Mouse (Mus musculus) liver, embryonic 14.5 days (tissue): Measurements from ENCODE around the gene Lpp. TPM values are rescaled to one million over a fixed set of nuclear protein-coding genes. Genes with fewer than 3 reads are reported as not detected.

Experiments used
- ATAC-seq: fragments of 200-750 bp; cut with Nextera tagmentation; 2 replicates; pipeline ENCODE4 v1.8.0; 2017; ENCODE audit warnings: moderate number of reproducible peaks, mild to moderate bottlenecking, moderate library complexity; ENCODE audit not compliant: insufficient read depth
- DNase-seq, 3 experiments: peaks; one replicate each; pipeline ENCODE4 v3.0.0-alpha.2; 2012 to 2013; ENCODE audit warnings: low read depth in 3 of 3, low spot score in 3 of 3
- H3K27ac ChIP-seq: fragments of 300-500 bp; sonication (generic); 2 replicates; pipeline ENCODE4 v1.5.1; 2014; ENCODE audit warnings: moderate library complexity, mild to moderate bottlenecking, control low read depth, inconsistent platforms
- H3K27me3 ChIP-seq: fragments of 300-500 bp; sonication (generic); 2 replicates; pipeline ENCODE4 v1.6.1; 2014; ENCODE audit warnings: mild to moderate bottlenecking, low read length, moderate library complexity; ENCODE audit not compliant: control insufficient read depth, insufficient read depth
- H3K36me3 ChIP-seq: fragments of 300-500 bp; sonication (generic); replicated peaks from 2 replicates; pipeline ENCODE4 v1.6.1; 2014; ENCODE audit warnings: low read depth; ENCODE audit not compliant: control insufficient read depth, insufficient read depth
- H3K4me1 ChIP-seq, 2 experiments: fragments of 200-500 bp in 1 of 2; fragments of 300-500 bp in 1 of 2; sonication (generic) in 1 of 2; replicated peaks; 2 replicates each; pipeline ENCODE4 v1.6.1; 2012 to 2014; ENCODE audit warnings: antibody characterized with exemption in 1 of 2, inconsistent platforms in 1 of 2, low read length in 1 of 2; ENCODE audit not compliant: control insufficient read depth in 2 of 2, insufficient read depth in 2 of 2
- H3K4me2 ChIP-seq: fragments of 300-500 bp; sonication (generic); 2 replicates; pipeline ENCODE4 v1.6.1; 2014; ENCODE audit warnings: low read depth, mild to moderate bottlenecking, control low read depth, moderate library complexity
- H3K4me3 ChIP-seq, 2 experiments: fragments of 200-500 bp in 1 of 2; fragments of 300-500 bp in 1 of 2; sonication (generic) in 1 of 2; 2 replicates each; pipeline ENCODE4 v1.5.1; 2012 to 2014; ENCODE audit warnings: low read depth in 2 of 2, low read length in 2 of 2, mild to moderate bottlenecking in 2 of 2, control low read depth in 1 of 2, inconsistent platforms in 1 of 2, moderate library complexity in 1 of 2; ENCODE audit not compliant: insufficient read depth in 1 of 2
- H3K9ac ChIP-seq: fragments of 300-500 bp; sonication (generic); replicated peaks from 2 replicates; pipeline ENCODE4 v1.6.1; 2014; ENCODE audit warnings: mild to moderate bottlenecking, control low read depth, moderate library complexity
- H3K9me3 ChIP-seq: fragments of 300-500 bp; sonication (generic); 2 replicates; pipeline ENCODE4 v1.6.1; 2016; ENCODE audit warnings: low read length, mixed read lengths; ENCODE audit not compliant: control insufficient read depth
- CTCF ChIP-seq: IDR thresholded peaks from 2 replicates; pipeline ENCODE4 v1.5.1; 2016; ENCODE audit warnings: antibody characterized with exemption, low read depth, control low read depth
- EP300 ChIP-seq: IDR thresholded peaks from 2 replicates; pipeline ENCODE4 v1.6.1; 2016; ENCODE audit warnings: antibody characterized with exemption, low read depth
- WGBS: fragments of 180-500 bp; shearing (Covaris S2); extraction: QIAGEN DNeasy Blood & Tissue Kit; methylation state at CpG from one replicate; pipeline ENCODE4 v1.1.7; 2014; ENCODE audit not compliant: insufficient replicate concordance; 5-methylcytosine and 5-hydroxymethylcytosine counted together
- polyA plus RNA-seq, 2 experiments: library from polyadenylated mRNA; depleted of rRNA in 1 of 2; stranded (reverse) in 1 of 2; unstranded in 1 of 2; fragments of >200 nt; fragmentation: Nextera tagmentation in 1 of 2; extraction: Ambion mirVana in 1 of 2; gene quantifications; 2 replicates each; pipeline versions ENCODE4 v1.2.1 to v1.2.3; 2012 to 2014

Gene Lpp
- polyA plus RNA-seq, 2 experiments = 1.4 to 4.3 TPM

GRCm38 (mm10) chr16:24504838-24505605 lies 111.7 kb downstream of the Lpp start:
- H3K9me3 ChIP-seq = no peaks in the 10 kb centered on the region
- ATAC-seq = no peak
- WGBS = 45% methylated on average over 7 of the region's 7 CpGs
- TF ChIP-seq EP300 (no peak), CTCF (no peak)
- no peak overlapping the region for H3K9ac ChIP-seq
- no peaks in the 10 kb centered on the region for H3K27me3 ChIP-seq
- no peaks in the 10 kb centered on the region for H3K36me3 ChIP-seq
- H3K27ac ChIP-seq = no peak overlapping the region
- no peak for DNase-seq
- no peak overlapping the region for H3K4me3 ChIP-seq
- no peak overlapping the region for H3K4me2 ChIP-seq
- H3K4me1 ChIP-seq = peaks cover 0 to 2% of the 10 kb centered on the region in 2 experiments; a peak in 1 of 4 replicates

- no peaks in the 10 kb centered on the region for H3K9me3 ChIP-seq
- no peak overlapping the region for H3K4me2 ChIP-seq
- H3K27me3 ChIP-seq = no peaks in the 10 kb centered on the region
- H3K4me1 ChIP-seq = peaks cover 0 to 2% of the 10 kb centered on the region in 2 experiments; a peak in 1 of 4 replicates
- WGBS = 60% methylated on average over 2 of the region's 2 CpGs
- TF ChIP-seq EP300 (no peak), CTCF (no peak)
- H3K4me3 ChIP-seq = no peak overlapping the region
- no peak overlapping the region for H3K9ac ChIP-seq
- H3K36me3 ChIP-seq = no peaks in the 10 kb centered on the region
- ATAC-seq (no peak), DNase-seq (no peak)
- no peak overlapping the region for H3K27ac ChIP-seq
Observed at GRCm38 (mm10) chr16:24506237-24506636, 112.9 kb downstream of the Lpp start.

GRCm38 (mm10) chr16:24506740-24507139 lies 113.4 kb downstream of the Lpp start:
- H3K36me3 ChIP-seq = no peaks in the 10 kb centered on the region
- no peak overlapping the region for H3K9ac ChIP-seq
- WGBS = 30% methylated on average over 4 of the region's 4 CpGs
- H3K4me3 ChIP-seq = no peak overlapping the region
- DNase-seq (no peak), ATAC-seq (no peak)
- no peak for TF ChIP-seq CTCF
- no peak for TF ChIP-seq EP300
- H3K27me3 ChIP-seq = no peaks in the 10 kb centered on the region
- H3K4me1 ChIP-seq = peaks cover 0 to 2% of the 10 kb centered on the region in 2 experiments; a peak in 1 of 4 replicates
- H3K27ac ChIP-seq = no peak overlapping the region
- H3K4me2 ChIP-seq = no peak overlapping the region
- no peaks in the 10 kb centered on the region for H3K9me3 ChIP-seq

- no peak for TF ChIP-seq CTCF
- no peak for TF ChIP-seq EP300
- H3K4me3 ChIP-seq = no peak overlapping the region
- no peak overlapping the region for H3K9ac ChIP-seq
- peaks cover 0 to 2% of the 10 kb centered on the region in 2 experiments; a peak in 1 of 4 replicates for H3K4me1 ChIP-seq
- no peaks in the 10 kb centered on the region for H3K27me3 ChIP-seq
- ATAC-seq (no peak), DNase-seq (no peak)
- H3K4me2 ChIP-seq = no peak overlapping the region
- WGBS = 63% methylated on average over 5 of the region's 5 CpGs
- H3K9me3 ChIP-seq = no peaks in the 10 kb centered on the region
- H3K36me3 ChIP-seq = no peaks in the 10 kb centered on the region
- H3K27ac ChIP-seq = no peak overlapping the region
Observed at GRCm38 (mm10) chr16:24507927-24508540, 114.7 kb downstream of the Lpp start.

GRCm38 (mm10) chr16:24509100-24509812 lies 115.9 kb downstream of the Lpp start:
- H3K9me3 ChIP-seq = no peaks in the 10 kb centered on the region
- no peak for DNase-seq
- WGBS = 55% methylated on average over 5 of the region's 5 CpGs

More at GRCm38 (mm10) chr16:24509100-24509812, 115.9 kb downstream of the Lpp start:
- Histone ChIP-seq H3K4me3 (no peak overlapping the region), H3K27ac (no peak overlapping the region), H3K36me3 (no peaks in the 10 kb centered on the region), H3K9ac (no peak overlapping the region), H3K4me2 (no peak overlapping the region), H3K27me3 (no peaks in the 10 kb centered on the region), H3K4me1 (peaks cover 0 to 2% of the 10 kb centered on the region in 2 experiments; a peak in 1 of 4 replicates)
- no peak for ATAC-seq
- TF ChIP-seq EP300 (no peak), CTCF (no peak)
